Mouse (Mus musculus) heart, adult 2 months (tissue): ENCODE results near the gene Arsg. TPM values are rescaled to one million over a fixed set of nuclear protein-coding genes. Genes with fewer than 3 reads are reported as not detected.

Experiments
- DNase-seq, 2 experiments: peaks; one replicate each; pipeline ENCODE4 v3.0.0; 2021
- H3K27ac ChIP-seq: fragments of 200-600 bp; 2 replicates; pipeline ENCODE4 v1.8.1; 2022
- H3K27me3 ChIP-seq: fragments of 200-500 bp; 2 replicates; pipeline ENCODE4 v1.6.1; 2012; ENCODE audit warnings: mild to moderate bottlenecking, low read length, inconsistent platforms, mixed read lengths; ENCODE audit not compliant: control insufficient read depth, insufficient read depth
- H3K36me3 ChIP-seq: fragments of 200-500 bp; 2 replicates; pipeline ENCODE4 v1.6.1; 2012; ENCODE audit warnings: low read length, inconsistent platforms; ENCODE audit not compliant: control insufficient read depth, insufficient read depth
- H3K4me1 ChIP-seq: fragments of 200-500 bp; 2 replicates; pipeline ENCODE4 v1.6.1; 2011; ENCODE audit warnings: low read length; ENCODE audit not compliant: control insufficient read depth, insufficient read depth
- H3K4me3 ChIP-seq: fragments of 200-600 bp; 2 replicates; pipeline ENCODE4 v1.8.1; 2022
- H3K79me2 ChIP-seq: fragments of 200-500 bp; replicated peaks from 2 replicates; pipeline ENCODE4 v1.6.1; 2012; ENCODE audit warnings: mild to moderate bottlenecking, inconsistent platforms, low read length, moderate library complexity, mixed read lengths; ENCODE audit not compliant: control insufficient read depth, insufficient read depth
- H3K9ac ChIP-seq: fragments of 200-500 bp; 2 replicates; pipeline ENCODE4 v1.6.1; 2012; ENCODE audit warnings: low read depth, mild to moderate bottlenecking, control low read depth, inconsistent platforms, low read length, mixed read lengths
- CTCF ChIP-seq: fragments of 200-600 bp; IDR thresholded peaks from 2 replicates; pipeline ENCODE4 v1.8.1; 2022; ENCODE audit warnings: antibody characterized with exemption, mild to moderate bottlenecking, moderate library complexity
- EP300 ChIP-seq: fragments of 200-500 bp; IDR thresholded peaks from 2 replicates; pipeline ENCODE4 v1.6.1; 2011; ENCODE audit warnings: low read depth, low read length, control low read depth; ENCODE audit not compliant: insufficient read depth
- POLR2A ChIP-seq: fragments of 200-500 bp; IDR thresholded peaks from 2 replicates; pipeline ENCODE4 v1.6.1; 2011; ENCODE audit warnings: mild to moderate bottlenecking, low read depth, low read length, control low read depth; ENCODE audit not compliant: insufficient read depth
- WGBS: fragments of 180-500 bp; shearing (Covaris S2); methylation state at CpG from one replicate; pipeline ENCODE4 v1.1.7; 2018; 5-methylcytosine and 5-hydroxymethylcytosine counted together
- intact Hi-C: fragments of 180-260 bp; cut with DNase I; formaldehyde crosslinking; loops from one replicate; pipeline ENCODE4 v1.15.1; 2025
- long read RNA-seq: library from polyadenylated mRNA; stranded (forward); transcript quantifications from one replicate; pipeline ENCODE4 v2.0.0, GENCODE M21; 2021
- polyA plus RNA-seq: library from polyadenylated mRNA; depleted of rRNA; stranded (reverse); fragments of >200 nt; gene quantifications from 2 replicates; pipeline ENCODE4 v1.2.3, GENCODE M21; 2012; rRNA removed
- total RNA-seq, 2 experiments: library from RNA; stranded (reverse); gene quantifications; 2 replicates each; pipeline ENCODE4 v1.2.3; 2021

The Arsg gene
- total RNA-seq: 1 to 10 TPM; 1.2 to 1.3 TPM
- 1.5 and 1.8 TPM in 2 replicates for polyA plus RNA-seq
- long read RNA-seq, partial matches to known transcripts: 1 of 2 reads
- long read RNA-seq, other reads (novel, unspliced or antisense): 1 of 2 reads

GRCm38 (mm10) chr11:109473171-109474085 is at the start of gene Arsg, which contains the start of gene Slc16a6:
Arsg (plus strand) TSS chr11:109473374.
Slc16a6 (minus strand) TSS chr11:109473598.
- peak within 1 kb of the TSS; percentile 94 for H3K4me3 ChIP-seq
- H3K27ac ChIP-seq: peak within 1 kb of the TSS; percentile 67
- peak; percentile 77 to 86 for DNase-seq
- no peaks in the 10 kb centered on the region for H3K27me3 ChIP-seq
- peak within 1 kb of the TSS; percentile 93 for H3K9ac ChIP-seq
- no peaks in the 10 kb centered on the region for H3K36me3 ChIP-seq
- intact Hi-C loops: no loop called here
- 1% methylated on average over 107 of the region's 111 CpGs for WGBS
- TF ChIP-seq CTCF (no peak), POLR2A (0 out of 2 replicates have a peak, but pooled peaks have one; percentile 21)
- H3K79me2 ChIP-seq: no peaks in the 10 kb centered on the region
- no peaks in the 10 kb centered on the region for H3K4me1 ChIP-seq

DNA sequence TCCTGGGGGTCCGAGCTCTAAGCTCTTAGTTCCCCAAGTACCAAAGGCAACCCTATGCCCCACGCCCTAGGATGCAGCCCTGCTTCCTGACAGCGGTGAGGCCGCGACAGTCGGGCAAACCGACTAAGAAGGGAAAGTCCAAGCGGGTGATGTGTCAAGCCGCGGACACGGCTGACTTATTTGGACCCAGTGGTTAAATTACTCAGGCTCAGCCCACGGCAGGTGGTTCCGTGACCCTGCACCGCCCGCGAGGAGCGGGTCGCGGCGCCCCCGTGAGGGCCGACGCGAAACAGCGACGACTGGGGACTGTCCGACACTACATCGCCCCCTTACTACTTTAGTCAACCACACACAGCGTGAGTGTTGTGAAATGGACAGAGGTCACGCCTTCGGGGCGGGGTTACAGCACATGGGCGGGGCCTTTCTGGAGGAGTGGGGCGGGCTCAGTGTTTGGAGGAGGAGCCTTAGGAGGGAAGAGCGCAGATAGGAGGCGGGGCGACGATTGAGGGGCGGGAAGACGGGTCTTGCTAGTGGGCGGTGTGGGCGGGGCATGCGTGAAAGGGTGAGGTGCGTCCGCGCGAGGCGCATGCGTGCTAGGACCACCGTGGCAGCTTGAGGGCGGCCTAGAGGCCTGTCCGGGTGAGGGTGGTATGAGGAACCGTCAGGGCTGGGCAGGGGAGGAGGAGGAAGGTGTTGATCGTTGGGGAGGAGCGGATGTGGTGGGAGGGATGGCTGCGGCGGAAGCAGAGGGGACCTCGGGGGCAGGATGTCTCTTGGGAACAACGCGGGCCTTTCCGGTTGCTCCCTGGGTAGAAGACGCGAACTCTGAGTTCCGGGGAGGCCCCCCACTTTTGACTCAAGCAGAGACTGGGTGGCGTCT is 47.5 kb upstream of the Arsg start, which contains the start of gene Amz2:
Amz2 (plus strand) TSS at position 555 of the 880 bp plus-strand sequence.
- H3K27ac ChIP-seq: peak within 1 kb of the TSS; percentile 90
- H3K9ac ChIP-seq: peak within 1 kb of the TSS; percentile 79
- H3K36me3 ChIP-seq: no peaks in the 10 kb centered on the region
- peak within 1 kb of the TSS; percentile 71 for H3K4me3 ChIP-seq
- peak; percentile 99 for DNase-seq
- H3K79me2 ChIP-seq: no peaks in the 10 kb centered on the region
- intact Hi-C loops: loop anchor here (1.0 to 5.0 kb wide), 4 partner anchors 63 to 183 kb away; partner anchors contain the start of gene Gna13
- 1% methylated on average over 64 of the region's 65 CpGs for WGBS
- H3K27me3 ChIP-seq: no peaks in the 10 kb centered on the region
- peak; percentile 82; the same call in 1 of the 2 replicates for TF ChIP-seq EP300
- peak; percentile 96 for TF ChIP-seq POLR2A
- peak; percentile 89 for TF ChIP-seq CTCF
- no peaks in the 10 kb centered on the region; the same call in none of the 2 replicates for H3K4me1 ChIP-seq

DNA sequence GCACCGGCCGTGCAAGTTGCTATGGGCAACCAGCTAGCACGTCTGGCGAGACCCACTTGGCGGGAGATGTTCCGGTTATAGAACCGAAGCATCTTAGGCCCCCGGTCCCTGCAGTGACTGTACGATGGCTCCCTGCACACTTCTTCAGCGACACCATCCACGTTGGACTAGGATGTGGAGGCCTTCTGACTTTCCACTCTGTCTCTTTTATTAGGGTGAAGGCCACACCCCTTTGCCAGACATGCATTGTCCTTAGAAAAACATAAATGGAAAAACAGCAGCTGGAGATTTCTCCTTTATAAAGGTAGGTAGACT is 46.9 kb upstream of the Arsg start:
- TF ChIP-seq CTCF (no peak), EP300 (no peak), POLR2A (no peak)
- H3K79me2 ChIP-seq: no peaks in the 10 kb centered on the region
- H3K4me3 ChIP-seq: peak overlapping the region; percentile 71
- H3K36me3 ChIP-seq: no peaks in the 10 kb centered on the region
- H3K4me1 ChIP-seq: no peaks in the 10 kb centered on the region; the same call in none of the 2 replicates
- DNase-seq: no peak
- under 1% methylated on average over 11 of the region's 11 CpGs for WGBS
- intact Hi-C loops: loop anchor here (5.0 kb wide), 2 partner anchors 79 to 184 kb away; no protein-coding TSS in a partner anchor
- no peaks in the 10 kb centered on the region for H3K27me3 ChIP-seq
- H3K9ac ChIP-seq: peak overlapping the region; percentile 79
- H3K27ac ChIP-seq: peak overlapping the region; percentile 90

GRCm38 (mm10) chr11:109427353-109427752 is 45.8 kb upstream of the Arsg start:
- WGBS: 97% methylated on average over 5 of the region's 5 CpGs
- Histone ChIP-seq H3K79me2 (no peaks in the 10 kb centered on the region), H3K36me3 (no peaks in the 10 kb centered on the region), H3K4me1 (no peaks in the 10 kb centered on the region; the same call in none of the 2 replicates), H3K27me3 (no peaks in the 10 kb centered on the region), H3K4me3 (no peak overlapping the region), H3K9ac (no peak overlapping the region), H3K27ac (no peak overlapping the region)
- TF ChIP-seq CTCF: no peak
- TF ChIP-seq EP300: no peak
- no peak for TF ChIP-seq POLR2A
- intact Hi-C loops: loop anchor here (5.0 kb wide), 2 partner anchors 80 to 185 kb away; no protein-coding TSS in a partner anchor
- DNase-seq: no peak

DNA sequence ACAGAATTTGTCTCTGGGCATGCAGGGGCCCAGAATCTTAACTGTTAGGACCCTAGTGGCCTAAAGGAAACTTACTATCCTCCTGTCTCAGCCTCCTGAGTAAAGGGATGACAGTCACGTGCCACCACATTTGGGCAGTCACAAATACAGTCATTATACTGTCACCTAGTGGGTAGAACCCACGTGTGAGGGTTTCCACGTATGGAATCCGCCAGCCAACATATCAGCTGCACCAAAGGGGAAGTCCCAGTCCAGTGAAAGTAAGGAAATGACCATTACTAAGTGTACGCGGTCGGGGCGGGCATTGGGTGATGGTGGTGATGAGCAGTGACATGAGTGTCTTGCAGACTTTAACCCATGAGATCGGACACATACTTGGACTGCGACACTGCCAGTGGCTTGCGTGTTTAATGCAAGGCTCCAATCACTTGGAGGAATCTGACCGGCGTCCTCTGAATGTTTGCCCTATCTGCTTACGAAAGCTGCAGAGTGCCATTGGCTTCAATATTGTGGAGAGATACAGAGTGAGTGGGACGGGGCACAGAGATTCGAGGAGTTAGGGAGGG is 38.9 kb upstream of the Arsg start:
- H3K4me3 ChIP-seq: no peak overlapping the region
- no peak overlapping the region for H3K9ac ChIP-seq
- H3K4me1 ChIP-seq: no peaks in the 10 kb centered on the region; the same call in 1 of the 2 replicates
- H3K27ac ChIP-seq: no peak overlapping the region
- no peak for TF ChIP-seq EP300
- TF ChIP-seq CTCF: no peak
- DNase-seq: no peak
- no peaks in the 10 kb centered on the region for H3K27me3 ChIP-seq
- H3K36me3 ChIP-seq: no peaks in the 10 kb centered on the region
- WGBS: 84% methylated on average over 16 of the region's 16 CpGs
- H3K79me2 ChIP-seq: no peaks in the 10 kb centered on the region
- intact Hi-C loops: no loop called here
